Mouse (Mus musculus): ENCODE measurements around the gene B4galnt4. TPM values are rescaled to one million over a fixed set of nuclear protein-coding genes. Genes with fewer than 3 reads are reported as not detected.

B4galnt4 gene
- polyA plus RNA-seq, 1 experiment, result 109 TPM

- TF ChIP-seq POLR2A (IDR thresholded peaks at IDR 0.05; ENCODE audit: extremely low read depth, insufficient read depth, low read length), result no peak
- Histone ChIP-seq H3K4me1 (ENCODE audit: control insufficient read depth, insufficient read depth, low read length) (no peaks in the 10 kb centered on the region), H3K4me3 (ENCODE audit: insufficient read depth, low read length) (peak within 1 kb of the TSS; percentile 40), H3K27ac (ENCODE audit: insufficient read depth, low read length) (no peak within 1 kb of the TSS)
Observed at GRCm38 (mm10) chr7:141099911-141100691, 39.2 kb downstream of the B4galnt4 start, which contains the start of gene Sigirr. Sigirr (minus strand) TSS chr7:141100572.

GRCm38 (mm10) chr7:141103161-141103560 lies 42.3 kb downstream of the B4galnt4 start:
- no peak overlapping the region for H3K4me3 ChIP-seq (ENCODE audit: insufficient read depth, low read length)
- TF ChIP-seq CTCF (IDR thresholded peaks at IDR 0.05; ENCODE audit: extremely low read depth, insufficient read depth, low read length), result no peak
- TF ChIP-seq POLR2A (IDR thresholded peaks at IDR 0.05; ENCODE audit: extremely low read depth, insufficient read depth, low read length), result no peak

GRCm38 (mm10) chr7:141115874-141116273 lies 55.0 kb downstream of the B4galnt4 start:
- TF ChIP-seq POLR2A (IDR thresholded peaks at IDR 0.05; ENCODE audit: extremely low read depth, insufficient read depth, low read length) (no peak), CTCF (IDR thresholded peaks at IDR 0.05; ENCODE audit: extremely low read depth, insufficient read depth, low read length) (no peak)
- no peak overlapping the region for H3K4me3 ChIP-seq (ENCODE audit: insufficient read depth, low read length)
- H3K27ac ChIP-seq (ENCODE audit: insufficient read depth, low read length), result no peak overlapping the region
- no peaks in the 10 kb centered on the region for H3K4me1 ChIP-seq (ENCODE audit: control insufficient read depth, insufficient read depth, low read length)

More at GRCm38 (mm10) chr7:141103161-141103560, 42.3 kb downstream of the B4galnt4 start:
- Histone ChIP-seq H3K27ac (ENCODE audit: insufficient read depth, low read length) (no peak overlapping the region), H3K4me1 (ENCODE audit: control insufficient read depth, insufficient read depth, low read length) (no peaks in the 10 kb centered on the region)

- Histone ChIP-seq H3K4me1 (ENCODE audit: control insufficient read depth, insufficient read depth, low read length) (no peaks in the 10 kb centered on the region), H3K27ac (ENCODE audit: insufficient read depth, low read length) (no peak within 1 kb of the TSS), H3K4me3 (ENCODE audit: insufficient read depth, low read length) (no peak within 1 kb of the TSS)
- TF ChIP-seq POLR2A (IDR thresholded peaks at IDR 0.05; ENCODE audit: extremely low read depth, insufficient read depth, low read length) (no peak), CTCF (IDR thresholded peaks at IDR 0.05; ENCODE audit: extremely low read depth, insufficient read depth, low read length) (no peak)
Observed at GRCm38 (mm10) chr7:141117636-141118035, 56.7 kb downstream of the B4galnt4 start, which contains the start of gene Ano9. Ano9 (minus strand) TSS chr7:141117806.

- Histone ChIP-seq H3K4me1 (ENCODE audit: control insufficient read depth, insufficient read depth, low read length) (no peaks in the 10 kb centered on the region), H3K4me3 (ENCODE audit: insufficient read depth, low read length) (no peak overlapping the region), H3K27ac (ENCODE audit: insufficient read depth, low read length) (no peak overlapping the region)
- TF ChIP-seq CTCF (IDR thresholded peaks at IDR 0.05; ENCODE audit: extremely low read depth, insufficient read depth, low read length) (no peak), POLR2A (IDR thresholded peaks at IDR 0.05; ENCODE audit: extremely low read depth, insufficient read depth, low read length) (no peak)
Observed at GRCm38 (mm10) chr7:141119487-141119886, 58.6 kb downstream of the B4galnt4 start.

GRCm38 (mm10) chr7:141120605-141121004 lies 59.7 kb downstream of the B4galnt4 start:
- TF ChIP-seq POLR2A (IDR thresholded peaks at IDR 0.05; ENCODE audit: extremely low read depth, insufficient read depth, low read length) (no peak), CTCF (IDR thresholded peaks at IDR 0.05; ENCODE audit: extremely low read depth, insufficient read depth, low read length) (no peak)
- Histone ChIP-seq H3K4me1 (ENCODE audit: control insufficient read depth, insufficient read depth, low read length) (no peaks in the 10 kb centered on the region), H3K4me3 (ENCODE audit: insufficient read depth, low read length) (no peak overlapping the region), H3K27ac (ENCODE audit: insufficient read depth, low read length) (no peak overlapping the region)

GRCm38 (mm10) chr7:141121051-141121531 lies 60.2 kb downstream of the B4galnt4 start:
- Histone ChIP-seq H3K27ac (ENCODE audit: insufficient read depth, low read length) (no peak overlapping the region), H3K4me3 (ENCODE audit: insufficient read depth, low read length) (no peak overlapping the region), H3K4me1 (ENCODE audit: control insufficient read depth, insufficient read depth, low read length) (no peaks in the 10 kb centered on the region)
- TF ChIP-seq CTCF (IDR thresholded peaks at IDR 0.05; ENCODE audit: extremely low read depth, insufficient read depth, low read length) (no peak), POLR2A (IDR thresholded peaks at IDR 0.05; ENCODE audit: extremely low read depth, insufficient read depth, low read length) (no peak)

Other genes starting within 250 kb of the B4galnt4 start
- 17.5 and 21.4 TPM in 2 replicates for gene Zfp941, start 238.9 kb upstream of the B4galnt4 start, polyA plus RNA-seq (2012; rRNA removed)
- 3.4 and 4.1 TPM in 2 replicates for gene Urah, start 226.1 kb upstream of the B4galnt4 start, polyA plus RNA-seq (2012; rRNA removed)
- gene Scgb1c1, start 215.6 kb upstream of the B4galnt4 start, polyA plus RNA-seq (2012; rRNA removed), result not detected in 2 replicates
- 0.32 and 0.46 TPM in 2 replicates for gene Odf3, start 213.3 kb upstream of the B4galnt4 start, polyA plus RNA-seq (2012; rRNA removed)
- gene Gm45785, start 204.8 kb upstream of the B4galnt4 start, polyA plus RNA-seq (2012; rRNA removed), result 0.19 and 0.46 TPM in 2 replicates
- 79.5 and 89.3 TPM in 2 replicates for gene Ric8a, start 204.1 kb upstream of the B4galnt4 start, polyA plus RNA-seq (2012; rRNA removed)
- gene Bet1l, start 203.5 kb upstream of the B4galnt4 start, polyA plus RNA-seq (2012; rRNA removed), result 34.3 and 38.3 TPM in 2 replicates
- gene Psmd13, start 179.1 kb upstream of the B4galnt4 start, polyA plus RNA-seq (2012; rRNA removed), result 96.6 and 103 TPM in 2 replicates
- 153 and 158 TPM in 2 replicates for gene Sirt3, start 178.8 kb upstream of the B4galnt4 start, polyA plus RNA-seq (2012; rRNA removed)
- 1.2 and 1.3 TPM in 2 replicates for gene Cox8b, start 160.7 kb upstream of the B4galnt4 start, polyA plus RNA-seq (2012; rRNA removed)
- gene Nlrp6, start 140.2 kb upstream of the B4galnt4 start, polyA plus RNA-seq (2012; rRNA removed), result 0.44 and 0.54 TPM in 2 replicates
- gene Pgghg, start 119.7 kb upstream of the B4galnt4 start, polyA plus RNA-seq (2012; rRNA removed), result 8.0 and 8.5 TPM in 2 replicates
- gene Ifitm5, start 110.8 kb upstream of the B4galnt4 start, polyA plus RNA-seq (2012; rRNA removed), result 0.15 TPM in 1 of 2 replicates, not detected in the other
- not detected in 2 replicates for gene Gm45717, start 105.2 kb upstream of the B4galnt4 start, polyA plus RNA-seq (2012; rRNA removed)
- 47.7 and 48.0 TPM in 2 replicates for gene Ifitm2, start 105.1 kb upstream of the B4galnt4 start, polyA plus RNA-seq (2012; rRNA removed)
- gene Ifitm1, start 93.9 kb upstream of the B4galnt4 start, polyA plus RNA-seq (2012; rRNA removed), result 22.0 and 28.5 TPM in 2 replicates
- 50.4 and 59.6 TPM in 2 replicates for gene Ifitm3, start 50.3 kb upstream of the B4galnt4 start, polyA plus RNA-seq (2012; rRNA removed)
- 0.74 and 1.3 TPM in 2 replicates for gene Ifitm6, start 43.2 kb upstream of the B4galnt4 start, polyA plus RNA-seq (2012; rRNA removed)
- not detected in 2 replicates for gene Gm17387, start 32.0 kb upstream of the B4galnt4 start, polyA plus RNA-seq (2012; rRNA removed)
- gene Pkp3, start 17.1 kb downstream of the B4galnt4 start, polyA plus RNA-seq (2012; rRNA removed), result 0.06 and 0.15 TPM in 2 replicates
- 4.0 and 4.3 TPM in 2 replicates for gene Sigirr, start 39.5 kb downstream of the B4galnt4 start, polyA plus RNA-seq (2012; rRNA removed)
- 0.08 TPM in 1 of 2 replicates, not detected in the other for gene Ano9, start 56.7 kb downstream of the B4galnt4 start, polyA plus RNA-seq (2012; rRNA removed)
- 57.6 and 58.9 TPM in 2 replicates for gene Ptdss2, start 61.3 kb downstream of the B4galnt4 start, polyA plus RNA-seq (2012; rRNA removed)
- 38.6 and 38.8 TPM in 2 replicates for gene Rnh1, start 111.8 kb downstream of the B4galnt4 start, polyA plus RNA-seq (2012; rRNA removed)
- 256 and 265 TPM in 2 replicates for gene Hras, start 132.9 kb downstream of the B4galnt4 start, polyA plus RNA-seq (2012; rRNA removed)
- gene Lrrc56, start 133.1 kb downstream of the B4galnt4 start, polyA plus RNA-seq (2012; rRNA removed), result 5.4 and 5.8 TPM in 2 replicates
- gene Lmntd2, start 153.0 kb downstream of the B4galnt4 start, polyA plus RNA-seq (2012; rRNA removed), result 0.17 and 0.27 TPM in 2 replicates
- gene Rassf7, start 154.8 kb downstream of the B4galnt4 start, polyA plus RNA-seq (2012; rRNA removed), result 1.5 and 2.2 TPM in 2 replicates
- gene Phrf1, start 167.7 kb downstream of the B4galnt4 start, polyA plus RNA-seq (2012; rRNA removed), result 24.3 and 26.0 TPM in 2 replicates
- 6.8 and 7.5 TPM in 2 replicates for gene Irf7, start 205.4 kb downstream of the B4galnt4 start, polyA plus RNA-seq (2012; rRNA removed)
- gene Cdhr5, start 215.7 kb downstream of the B4galnt4 start, polyA plus RNA-seq (2012; rRNA removed), result 0.04 TPM in 1 of 2 replicates, not detected in the other
- gene Sct, start 218.0 kb downstream of the B4galnt4 start, polyA plus RNA-seq (2012; rRNA removed), result 0.27 and 0.38 TPM in 2 replicates
- 0.42 and 0.50 TPM in 2 replicates for gene Drd4, start 230.9 kb downstream of the B4galnt4 start, polyA plus RNA-seq (2012; rRNA removed)

Data from cortical plate, adult 2 months (tissue).